Mouse (Mus musculus) CH12.LX (cell line): ENCODE results near the gene Itih4. TPM values are rescaled to one million over a fixed set of nuclear protein-coding genes. Genes with fewer than 3 reads are reported as not detected.

Experiments used
- DNase-seq: peaks from one replicate; pipeline ENCODE4 v3.0.0-alpha.2; 2013; ENCODE audit errors: extremely low read depth
- H3K27ac ChIP-seq: 2 replicates; pipeline ENCODE4 v1.5.1; 2012; ENCODE audit warnings: low read depth, mild to moderate bottlenecking, control low read depth, moderate library complexity; ENCODE audit not compliant: insufficient read depth
- H3K27me3 ChIP-seq: replicated peaks from 2 replicates; pipeline ENCODE3; 2012; ENCODE audit warnings: inconsistent platforms
- H3K36me3 ChIP-seq, 2 experiments: replicated peaks in 1 of 2; 2 replicates each; pipeline versions ENCODE3 to v1.6.1; 2012; ENCODE audit warnings: inconsistent platforms in 1 of 2, low read length in 1 of 2, mild to moderate bottlenecking in 1 of 2, mixed read lengths in 1 of 2, moderate library complexity in 1 of 2; ENCODE audit not compliant: control insufficient read depth in 1 of 2, insufficient read depth in 1 of 2
- H3K4me1 ChIP-seq, 2 experiments: 2 replicates each; pipeline ENCODE4 v1.6.1; 2012; ENCODE audit warnings: inconsistent platforms in 1 of 2, moderate library complexity in 1 of 2; ENCODE audit not compliant: insufficient read depth in 2 of 2, control insufficient read depth in 1 of 2
- H3K4me2 ChIP-seq: 2 replicates; pipeline ENCODE4 v1.6.1; 2012; ENCODE audit warnings: low read depth, mild to moderate bottlenecking, control low read depth; ENCODE audit not compliant: poor library complexity, insufficient read depth, severe bottlenecking
- H3K4me3 ChIP-seq, 3 experiments: fragments of 150-350 bp in 1 of 3; sonication (generic) in 1 of 3; replicated peaks in 1 of 3; 2 replicates each; pipeline versions ENCODE3 to v1.5.1; 2011 to 2012; ENCODE audit warnings: low read depth in 2 of 3, low read length in 2 of 3, mild to moderate bottlenecking in 2 of 3, moderate library complexity in 2 of 3, control low read depth in 1 of 3, improper control_type of control experiment in 1 of 3, inconsistent platforms in 1 of 3, mixed read lengths in 1 of 3; ENCODE audit not compliant: poor library complexity in 1 of 3
- H3K79me2 ChIP-seq: replicated peaks from 2 replicates; pipeline ENCODE4 v1.6.1; 2012; ENCODE audit warnings: mild to moderate bottlenecking, moderate library complexity; ENCODE audit not compliant: control insufficient read depth, poor library complexity, insufficient read depth, severe bottlenecking; ENCODE audit errors: extremely low read depth
- H3K9ac ChIP-seq: 2 replicates; pipeline ENCODE4 v1.6.1; 2012; ENCODE audit warnings: low read depth, mild to moderate bottlenecking, control low read depth, moderate library complexity; ENCODE audit not compliant: insufficient read depth
- H3K9me3 ChIP-seq: replicated peaks from 2 replicates; pipeline ENCODE3; 2012; ENCODE audit warnings: low read length, inconsistent platforms, mixed read lengths
- CHD1 ChIP-seq: IDR thresholded peaks from 2 replicates; pipeline ENCODE4 v1.6.1; 2012; ENCODE audit warnings: low read depth, low read length, improper control_type of control experiment, inconsistent platforms
- E2F4 ChIP-seq: IDR thresholded peaks from 2 replicates; pipeline ENCODE4 v1.6.1; 2011; ENCODE audit warnings: low read depth, low read length, improper control_type of control experiment; ENCODE audit not compliant: insufficient replicate concordance
- EP300 ChIP-seq: IDR thresholded peaks from 2 replicates; pipeline ENCODE4 v1.6.1; 2011; ENCODE audit warnings: low read length, improper control_type of control experiment
- HCFC1 ChIP-seq: IDR thresholded peaks from 2 replicates; pipeline ENCODE4 v1.6.1; 2012; ENCODE audit warnings: low read depth, mild to moderate bottlenecking, inconsistent platforms, low read length, improper control_type of control experiment
- IRF4 ChIP-seq: IDR thresholded peaks from 2 replicates; pipeline ENCODE4 v1.6.1; 2014; ENCODE audit warnings: low read depth, mild to moderate bottlenecking, inconsistent platforms, low read length, improper control_type of control experiment
- MAFK ChIP-seq: IDR thresholded peaks from 2 replicates; pipeline ENCODE4 v1.6.1; 2011; ENCODE audit warnings: low read length, improper control_type of control experiment; ENCODE audit not compliant: insufficient replicate concordance
- MAZ ChIP-seq: IDR thresholded peaks from 2 replicates; pipeline ENCODE4 v1.6.1; 2012; ENCODE audit warnings: low read depth, mild to moderate bottlenecking, inconsistent platforms, low read length, improper control_type of control experiment, moderate library complexity
- POLR2AphosphoS2 ChIP-seq: IDR thresholded peaks from 2 replicates; pipeline ENCODE4 v1.6.1; 2011; ENCODE audit warnings: low read depth, low read length, improper control_type of control experiment
- TBP ChIP-seq: conservative IDR thresholded peaks from 2 replicates; pipeline ENCODE4 v1.6.1; 2011; ENCODE audit warnings: low read depth, low read length, improper control_type of control experiment
- ZNF384 ChIP-seq: IDR thresholded peaks from 2 replicates; pipeline ENCODE4 v1.6.1; 2012; ENCODE audit warnings: low read depth, low read length, improper control_type of control experiment, inconsistent platforms
- dilution Hi-C: fragments of 300-500 bp; cut with MboI; formaldehyde crosslinking; loops from 2 replicates; pipeline ENCODE4 v1.14.3; 2020; ENCODE audit warnings: low sequenced_read_pairs; ENCODE audit not compliant: extremely low pct_unique_long_range_greater_than_20kb, extremely low pct_ligation_motif_present
- in situ Hi-C: fragments of 300-500 bp; cut with MboI; formaldehyde crosslinking; loops from 3 replicates; pipeline ENCODE4 v1.14.3; 2019; ENCODE audit warnings: low sequenced_read_pairs, low pct_ligation_motif_present, low pct_unique_long_range_greater_than_20kb, mixed read lengths
- polyA plus RNA-seq: library from polyadenylated mRNA; unstranded; fragments of >175 nt; gene quantifications from 2 replicates; pipeline ENCODE4 v1.2.1, GENCODE M21; 2012; ENCODE audit warnings: low read depth; ENCODE audit not compliant: insufficient read length
- total RNA-seq, 2 experiments: library from RNA; depleted of rRNA; stranded (reverse); fragments of 300-350 nt in 1 of 2; fragments of >200 nt in 1 of 2; gene quantifications; 2 replicates each; pipeline ENCODE4 v1.2.3; 2012 to 2014

Itih4 gene
- total and polyA plus RNA-seq, 3 experiments: not detected

GRCm38 (mm10) chr14:30943860-30944674 lies 57.8 kb downstream of the Itih4 start (continued):
- TF ChIP-seq EP300 (peak; percentile 20; the same call in 1 of the 2 replicates), HCFC1 (peak; percentile 45), CHD1 (no peak), IRF4 (peak; percentile 61)

GRCm38 (mm10) chr14:30944745-30945144 lies 58.5 kb downstream of the Itih4 start:
- dilution Hi-C loops: no loop called here
- peak overlapping the region; percentile 5 to 47 (median 36) for H3K4me3 ChIP-seq
- TF ChIP-seq MAFK (no peak), TBP (no peak), E2F4 (no peak), POLR2AphosphoS2 (no peak)
- TF ChIP-seq, all 38 proteins: peak for 0
- H3K36me3 ChIP-seq: peaks cover 0 to 4% of the 10 kb centered on the region in 2 experiments
- no peaks in the 10 kb centered on the region for H3K9me3 ChIP-seq
- H3K27me3 ChIP-seq: peaks cover 2% of the 10 kb centered on the region
- H3K4me2 ChIP-seq: peak overlapping the region; percentile 73
- peaks cover 29 to 38% of the 10 kb centered on the region in 2 experiments for H3K4me1 ChIP-seq
- H3K79me2 ChIP-seq: no peaks in the 10 kb centered on the region
- H3K9ac ChIP-seq: peak overlapping the region; percentile 94
- peak overlapping the region; percentile 96 for H3K27ac ChIP-seq
- in situ Hi-C loops: no loop called here
- no peak for DNase-seq

- in situ Hi-C loops (no loop called here), dilution Hi-C loops (no loop called here)
- H3K27me3 ChIP-seq: no peaks in the 10 kb centered on the region
- H3K9me3 ChIP-seq: no peaks in the 10 kb centered on the region
- no peak overlapping the region for H3K9ac ChIP-seq
- no peak overlapping the region for H3K4me2 ChIP-seq
- no peak overlapping the region for H3K4me3 ChIP-seq
- TF ChIP-seq ZNF384: peak; percentile 41
- TF ChIP-seq MAZ: no peak
- H3K79me2 ChIP-seq: no peaks in the 10 kb centered on the region; the same call in 1 of the 2 replicates
- DNase-seq: no peak
- H3K4me1 ChIP-seq: peaks cover 11 to 32% of the 10 kb centered on the region in 2 experiments; a peak in 3 of 4 replicates
- peaks cover 8 to 14% of the 10 kb centered on the region in 2 experiments for H3K36me3 ChIP-seq
- no peak overlapping the region for H3K27ac ChIP-seq
Measured at GRCm38 (mm10) chr14:30949986-30950385, 63.7 kb downstream of the Itih4 start.
